Mouse (Mus musculus) thymus, postnatal 10 days (tissue): ENCODE measurements around the gene Grin2a.
"Not testable (repeated sequence)": the region's sequence is repeated elsewhere in the genome, so short reads cannot be mapped to it uniquely, and the experiment has no call there.

Experiments used
- DNase-seq, 2 experiments: peaks; one replicate each; pipeline ENCODE4 v3.0.0; 2021; ENCODE audit warnings: low spot score in 2 of 2

Grin2a gene

DNA sequence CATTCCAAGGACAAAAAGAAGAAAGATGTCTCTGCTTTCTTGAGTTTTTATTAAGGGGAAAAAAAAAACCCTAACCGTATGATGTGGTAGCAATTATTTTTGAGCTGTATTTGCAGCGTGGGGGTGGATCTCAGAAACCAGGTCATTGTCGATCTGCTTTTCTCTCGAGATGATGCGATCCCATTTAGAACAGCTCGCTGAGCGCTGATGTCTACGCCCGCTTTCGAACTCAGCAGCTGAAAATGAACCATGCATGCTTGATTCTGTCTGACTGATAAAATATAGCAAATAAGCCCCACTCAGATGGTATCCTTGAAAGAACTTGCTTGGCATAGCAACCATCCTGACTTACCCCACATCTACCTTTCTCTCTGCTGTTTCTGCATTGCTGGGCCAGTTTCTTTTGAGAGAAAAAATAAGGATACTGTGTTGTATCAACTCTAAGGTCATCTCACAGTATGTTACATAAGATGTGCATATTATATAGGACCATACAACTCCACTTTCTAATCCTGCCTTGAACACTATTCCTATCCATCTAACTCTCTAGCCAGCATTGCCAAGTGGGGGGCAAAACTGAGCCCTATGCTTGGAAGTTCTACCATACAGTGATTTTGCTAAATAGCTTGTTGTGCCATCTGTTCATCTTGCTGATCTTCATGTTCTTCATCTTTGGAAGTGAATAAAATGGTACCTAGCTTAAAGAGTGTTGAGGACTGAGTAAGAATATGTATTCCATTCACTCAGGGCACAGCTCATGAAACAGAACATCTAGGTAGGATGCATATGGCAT, 369.5 kb downstream of the Grin2a start:
- no peak for DNase-seq

DNA sequence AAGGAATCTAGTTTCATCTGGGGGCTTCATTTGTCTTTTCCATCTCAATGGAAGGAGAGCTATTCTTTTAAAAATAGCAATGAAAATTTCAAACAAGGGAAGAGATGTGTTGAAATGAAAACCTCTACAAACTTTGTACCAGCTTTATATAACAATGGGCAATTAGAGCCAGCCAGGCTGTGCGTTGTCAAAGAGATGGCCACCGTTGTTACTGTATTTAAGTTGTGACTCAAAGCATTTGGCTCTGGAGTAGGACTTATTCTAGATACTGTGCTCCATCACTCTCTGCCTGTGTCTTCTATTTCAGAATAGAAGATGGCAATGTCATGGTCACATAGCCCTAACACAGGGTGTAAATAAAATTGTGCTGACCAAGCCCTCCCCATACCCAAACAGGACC, 371.0 kb downstream of the Grin2a start:
- DNase-seq, result no peak

DNA sequence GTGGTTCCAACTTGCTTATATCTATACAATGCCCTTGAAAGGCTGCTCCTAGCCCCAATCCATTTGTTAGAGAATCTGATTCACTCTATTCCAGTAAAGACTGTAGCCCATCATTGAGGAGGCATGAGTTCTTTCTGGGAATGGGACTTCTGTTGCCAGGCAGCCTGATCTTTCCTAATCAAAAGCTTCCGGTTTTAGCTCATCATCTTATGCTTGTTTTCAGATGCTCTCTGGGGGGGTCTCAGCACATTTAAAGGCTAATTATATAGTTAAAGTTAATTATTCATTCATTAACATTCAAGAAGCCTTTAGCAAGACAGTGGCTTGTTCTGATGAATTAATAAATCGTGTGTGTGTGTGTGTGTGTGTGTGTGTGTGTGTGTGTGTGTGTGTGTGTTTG, 377.2 kb downstream of the Grin2a start:
- DNase-seq, result no peak

GRCm38 (mm10) chr16:9617215-9617614, 378.1 kb downstream of the Grin2a start:
- no peak for DNase-seq

DNA sequence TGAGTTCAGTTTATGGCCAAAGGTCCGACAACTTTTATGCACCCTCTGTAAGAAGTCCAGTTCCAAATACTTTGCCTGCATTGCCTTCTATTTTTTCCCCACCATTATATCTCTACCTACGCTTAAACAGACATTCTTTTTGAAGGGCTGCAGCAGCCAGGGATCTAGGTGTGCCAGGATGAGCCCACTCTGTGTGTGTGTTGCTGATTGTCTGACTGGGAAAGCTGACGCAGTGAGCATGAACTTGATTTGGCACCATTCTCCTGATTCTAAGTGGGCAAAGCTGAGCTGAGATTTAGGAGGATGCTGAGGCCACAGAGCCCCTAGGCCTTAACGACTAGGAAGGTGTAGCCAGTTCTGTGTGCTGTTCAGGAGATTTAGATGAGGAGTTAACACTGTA, 378.6 kb downstream of the Grin2a start:
- no peak for DNase-seq

- not testable (repeated sequence) for DNase-seq
Measured at GRCm38 (mm10) chr16:9612596-9612995, 382.8 kb downstream of the Grin2a start.

GRCm38 (mm10) chr16:9607432-9607831, 387.9 kb downstream of the Grin2a start:
- no peak for DNase-seq

DNA sequence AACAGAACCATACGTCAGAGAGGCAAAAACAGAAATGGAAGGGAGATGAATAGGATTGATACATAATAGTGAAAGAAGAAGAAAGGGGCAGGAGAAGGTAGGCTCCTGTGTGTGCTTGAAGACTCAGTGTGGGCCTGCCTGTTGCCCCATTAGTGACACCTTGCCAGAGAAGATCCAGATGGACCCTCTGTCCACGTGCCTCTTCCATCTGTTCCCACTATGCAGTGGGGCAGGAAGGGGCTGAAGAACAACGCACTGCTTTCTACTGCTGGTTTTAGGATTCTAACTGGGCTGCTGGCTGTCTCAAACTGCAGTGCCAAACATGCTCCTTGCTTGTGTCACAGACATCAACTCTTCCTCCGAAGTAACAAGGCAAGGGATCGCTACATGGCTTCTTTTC, 391.4 kb downstream of the Grin2a start:
- no peak for DNase-seq

DNA sequence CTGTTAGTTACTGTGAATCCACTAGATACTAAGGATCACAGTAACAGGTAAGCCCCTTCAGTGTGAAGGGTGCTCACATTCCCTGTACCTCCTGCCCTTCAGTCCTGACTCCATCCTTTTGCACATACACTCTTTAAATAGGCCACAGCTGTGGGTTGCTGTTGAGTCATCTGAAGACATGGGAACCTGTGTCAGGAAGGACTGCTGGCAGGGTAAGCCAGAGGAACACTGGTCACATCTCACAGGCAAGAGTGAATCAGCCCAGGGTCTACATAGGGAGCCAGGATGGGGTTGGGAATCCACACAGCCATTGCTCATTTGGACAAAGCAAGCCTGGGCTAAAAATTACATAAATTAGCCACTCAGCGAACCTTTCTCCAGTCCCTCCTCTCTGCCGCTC, 392.8 kb downstream of the Grin2a start:
- no peak for DNase-seq

- DNase-seq, result no peak
Measured at GRCm38 (mm10) chr16:9589176-9589575, 406.2 kb downstream of the Grin2a start.

GRCm38 (mm10) chr16:9588431-9588830, 406.9 kb downstream of the Grin2a start:
- no peak for DNase-seq

- no peak for DNase-seq
Measured at GRCm38 (mm10) chr16:9583981-9584380, 411.4 kb downstream of the Grin2a start.

- DNase-seq, result no peak
Measured at GRCm38 (mm10) chr16:9571793-9572192, 423.6 kb downstream of the Grin2a start.

DNA sequence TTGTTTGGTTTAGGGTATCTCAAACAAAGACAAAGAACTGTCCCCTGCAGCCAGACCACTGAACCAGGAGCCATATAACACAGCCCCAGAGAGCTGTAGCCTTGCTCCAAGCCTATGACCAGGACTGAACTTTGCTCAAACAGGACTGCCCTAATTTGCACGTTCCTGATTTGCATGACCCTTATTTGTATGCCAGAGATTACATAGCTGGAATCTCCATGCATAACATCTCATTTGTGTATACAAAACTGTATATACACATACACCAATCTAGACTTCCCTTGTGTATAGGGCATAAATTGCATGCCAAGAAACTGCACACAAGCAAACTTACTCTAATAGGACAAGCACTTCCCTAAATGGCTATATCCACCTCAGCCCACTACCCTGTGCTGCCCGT, 428.1 kb downstream of the Grin2a start:
- no peak for DNase-seq

GRCm38 (mm10) chr16:9561816-9562215, 433.5 kb downstream of the Grin2a start:
- no peak for DNase-seq

- DNase-seq, result no peak
Measured at GRCm38 (mm10) chr16:9535196-9535595, 460.2 kb downstream of the Grin2a start.

DNA sequence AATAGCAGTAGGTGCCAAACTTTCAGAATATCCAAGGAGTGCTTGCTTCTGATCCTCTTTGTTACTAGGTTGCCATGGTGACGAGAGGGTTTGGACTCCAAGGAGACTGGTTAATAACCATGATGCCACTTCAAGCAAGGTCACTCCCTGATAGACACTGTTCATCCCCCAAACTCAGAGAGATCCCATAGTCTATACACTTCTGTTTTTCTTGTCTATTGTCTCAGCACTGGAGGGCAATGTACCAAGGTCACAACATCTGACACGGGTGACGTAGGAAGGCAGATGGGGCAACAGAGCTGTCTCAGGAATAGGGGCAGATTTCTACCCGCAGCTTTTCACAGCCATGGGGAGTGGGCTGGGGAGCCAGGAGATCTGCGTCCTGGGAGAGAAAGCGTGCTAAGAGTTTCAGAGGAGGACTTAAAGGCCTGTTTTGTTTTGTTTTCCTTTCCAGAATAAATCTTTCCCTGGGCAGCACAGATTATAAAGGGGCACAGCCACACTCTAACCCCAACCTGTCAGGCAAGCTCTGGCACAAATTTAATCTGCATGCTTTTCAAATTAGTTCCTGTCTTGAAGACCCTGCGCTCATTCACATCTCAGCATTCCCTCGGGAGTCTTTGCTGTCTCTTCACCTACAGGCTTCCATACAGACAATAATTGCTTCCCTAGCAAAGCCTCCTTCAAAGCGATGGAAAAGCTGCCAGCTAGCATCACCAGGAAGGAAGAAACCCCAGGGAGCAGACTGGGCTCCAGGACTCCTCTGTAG, 461.6 kb downstream of the Grin2a start:
- DNase-seq, result no peak

- DNase-seq, result no peak
Measured at GRCm38 (mm10) chr16:9532843-9533532, 462.4 kb downstream of the Grin2a start.

DNA sequence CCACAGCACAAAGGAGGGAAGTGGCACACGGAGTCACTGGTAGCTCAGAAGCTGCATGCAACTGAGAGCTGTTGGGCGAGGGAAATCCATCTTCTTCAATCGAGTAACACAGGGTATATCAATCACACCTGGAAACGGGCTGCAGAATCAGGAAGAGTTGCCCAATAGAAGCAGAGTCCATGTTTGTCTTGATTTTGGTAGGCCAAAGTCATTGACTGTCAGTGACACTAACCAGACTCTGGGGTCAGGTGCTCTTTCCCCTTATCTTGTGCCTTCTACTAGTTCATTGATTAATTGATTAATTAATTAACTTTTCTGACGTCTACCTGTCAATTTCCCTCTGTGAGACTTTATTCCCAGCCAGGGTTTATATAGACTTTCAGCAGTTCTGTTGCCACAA, 468.1 kb downstream of the Grin2a start:
- no peak for DNase-seq

- no peak for DNase-seq
Measured at GRCm38 (mm10) chr16:9523314-9523713, 472.0 kb downstream of the Grin2a start.
